Mouse (Mus musculus): ENCODE measurements around the gene Hoxb6. TPM values are rescaled to one million over a fixed set of nuclear protein-coding genes. Genes with fewer than 3 reads are reported as not detected.

Gene Hoxb6
- polyA plus RNA-seq, 1 experiment from 2014 or later = 64.5 TPM

DNA sequence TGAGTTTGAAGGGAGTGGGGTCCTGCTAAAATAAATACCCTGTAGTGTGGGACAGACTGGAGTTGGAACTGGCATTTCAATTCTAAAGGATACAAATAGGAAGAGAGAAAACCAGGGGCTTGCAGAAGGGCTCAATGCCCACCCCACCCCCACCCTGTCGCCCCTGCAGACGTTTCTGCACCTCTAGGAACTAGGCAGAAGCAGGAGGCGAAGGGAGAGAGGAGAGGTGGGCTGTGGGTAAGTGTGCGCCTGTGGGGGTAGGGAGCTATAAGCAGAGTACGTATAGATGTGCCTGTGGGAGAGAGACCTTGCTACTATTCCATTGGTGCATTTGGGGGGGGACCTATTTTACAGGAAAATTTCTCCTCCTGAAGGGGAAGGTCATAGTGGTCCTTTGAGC, 35.5 kb downstream of the Hoxb6 start:
- Histone ChIP-seq H3K9me3 (replicated peaks) (no peaks in the 10 kb centered on the region), H3K27ac (peak overlapping the region; percentile 95), H3K4me3 (peak overlapping the region; percentile 42), H3K36me3 (no peaks in the 10 kb centered on the region), H3K4me1 (no peaks in the 10 kb centered on the region), H3K4me2 (replicated peaks) (peak overlapping the region; percentile 62), H3K27me3 (peaks cover 100% of the 10 kb centered on the region), H3K9ac (peak overlapping the region; percentile 85)
- 3% methylated on average over 5 of the region's 5 CpGs for WGBS
- peak; percentile 64; the same call in 1 of the 2 replicates for ATAC-seq (ENCODE audit: low FRiP score)

- H3K9ac ChIP-seq = peak overlapping the region; percentile 85
- 5% methylated on average over 8 of the region's 8 CpGs for WGBS
- H3K9me3 ChIP-seq (replicated peaks) = no peaks in the 10 kb centered on the region
- H3K4me3 ChIP-seq = peak overlapping the region; percentile 42
- no peaks in the 10 kb centered on the region for H3K36me3 ChIP-seq
- H3K27ac ChIP-seq = peak overlapping the region; percentile 95
- peaks cover 100% of the 10 kb centered on the region for H3K27me3 ChIP-seq
- no peak for ATAC-seq (ENCODE audit: low FRiP score)
- H3K4me2 ChIP-seq (replicated peaks) = peak overlapping the region; percentile 62
- H3K4me1 ChIP-seq = no peaks in the 10 kb centered on the region
These were observed 36.3 kb downstream of the Hoxb6 start for GRCm38 (mm10) chr11:96328605-96329004.

- H3K9me3 ChIP-seq (replicated peaks) = no peaks in the 10 kb centered on the region
- H3K9ac ChIP-seq = peak overlapping the region; percentile 85
- H3K4me3 ChIP-seq = peak overlapping the region; percentile 42
- H3K27me3 ChIP-seq = peaks cover 100% of the 10 kb centered on the region
- peaks cover 4% of the 10 kb centered on the region; the same call in 1 of the 2 replicates for H3K4me1 ChIP-seq
- ATAC-seq (ENCODE audit: low FRiP score) = no peak
- no peaks in the 10 kb centered on the region for H3K36me3 ChIP-seq
- H3K4me2 ChIP-seq (replicated peaks) = peak overlapping the region; percentile 62
- WGBS = under 1% methylated on average over 8 of the region's 8 CpGs
- peak overlapping the region; percentile 95 for H3K27ac ChIP-seq
These were observed 39.8 kb downstream of the Hoxb6 start for GRCm38 (mm10) chr11:96332105-96332504.

- H3K27me3 ChIP-seq = peaks cover 100% of the 10 kb centered on the region
- H3K36me3 ChIP-seq = no peaks in the 10 kb centered on the region
- peaks cover 4% of the 10 kb centered on the region; the same call in 1 of the 2 replicates for H3K4me1 ChIP-seq
- ATAC-seq (ENCODE audit: low FRiP score) = no peak
- peak overlapping the region; percentile 95 for H3K27ac ChIP-seq
- H3K4me2 ChIP-seq (replicated peaks) = peak overlapping the region; percentile 62
- under 1% methylated on average over 34 of the region's 35 CpGs for WGBS
- H3K9me3 ChIP-seq (replicated peaks) = no peaks in the 10 kb centered on the region
- peak overlapping the region; percentile 42 for H3K4me3 ChIP-seq
- peak overlapping the region; percentile 85 for H3K9ac ChIP-seq
These were observed 40.3 kb downstream of the Hoxb6 start for GRCm38 (mm10) chr11:96332618-96333032.

DNA sequence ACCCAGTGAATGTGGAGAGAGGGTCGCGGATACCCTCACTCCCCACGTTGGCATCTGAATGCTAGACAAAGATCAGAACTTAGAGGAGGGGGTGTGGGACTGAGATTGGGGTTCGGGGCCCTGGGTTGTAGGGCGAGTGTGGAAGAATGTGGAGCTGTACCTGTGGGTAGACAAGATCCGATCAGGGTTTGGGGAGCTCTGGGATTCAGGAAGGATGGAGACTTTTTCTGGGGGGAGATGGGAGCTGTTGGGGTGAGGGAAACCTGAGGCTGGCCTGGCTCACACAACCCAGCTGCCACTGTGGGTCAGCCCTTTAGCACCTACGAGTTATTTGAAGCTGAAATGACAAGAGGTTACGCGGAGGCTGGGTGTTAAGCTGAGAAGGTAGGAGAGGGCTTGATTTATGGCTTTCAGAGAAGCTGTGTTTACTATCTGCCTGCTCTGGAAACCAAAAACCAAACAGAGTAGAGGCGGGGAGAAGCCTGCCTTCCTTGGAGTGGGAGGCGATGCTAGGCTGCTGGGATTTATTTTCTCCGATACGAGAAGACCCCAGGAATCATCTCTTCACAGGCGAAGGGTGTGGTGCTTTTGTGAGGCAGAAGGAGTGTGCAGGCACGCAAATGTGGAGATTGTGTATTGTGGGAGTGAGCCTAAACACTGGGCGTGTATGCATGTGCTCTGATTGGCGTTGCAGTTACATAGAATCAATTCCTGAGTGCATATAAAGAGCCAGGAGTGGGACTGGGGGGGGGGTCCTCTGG, 41.1 kb downstream of the Hoxb6 start:
- peaks cover 100% of the 10 kb centered on the region for H3K27me3 ChIP-seq
- no peak for ATAC-seq (ENCODE audit: low FRiP score)
- H3K4me2 ChIP-seq (replicated peaks) = peak overlapping the region; percentile 62
- H3K9me3 ChIP-seq (replicated peaks) = no peaks in the 10 kb centered on the region
- WGBS = 1% methylated on average over 17 of the region's 17 CpGs
- H3K4me1 ChIP-seq = peaks cover 4% of the 10 kb centered on the region; the same call in 1 of the 2 replicates
- H3K36me3 ChIP-seq = no peaks in the 10 kb centered on the region
- H3K27ac ChIP-seq = peak overlapping the region; percentile 95
- H3K4me3 ChIP-seq = peak overlapping the region; percentile 42
- peak overlapping the region; percentile 85 for H3K9ac ChIP-seq

DNA sequence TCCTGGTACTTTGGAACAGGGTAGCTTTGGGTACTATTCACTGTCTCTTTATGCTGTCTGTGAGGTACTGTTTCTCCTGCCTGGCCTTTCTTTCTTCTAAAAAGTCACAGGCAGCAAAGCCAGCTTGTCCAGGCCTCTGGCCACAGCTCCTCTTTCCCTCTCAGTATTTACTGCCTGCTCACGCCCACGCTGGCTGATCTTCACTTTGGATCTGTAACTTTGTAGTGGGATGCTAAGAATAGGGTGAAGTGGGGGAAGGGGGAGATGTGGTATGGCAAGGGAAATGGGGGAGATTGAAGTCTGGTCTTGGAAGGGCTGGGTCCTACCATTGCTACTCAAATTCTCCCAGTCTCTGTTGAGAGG, 41.7 kb downstream of the Hoxb6 start:
- peaks cover 100% of the 10 kb centered on the region for H3K27me3 ChIP-seq
- H3K4me1 ChIP-seq = peaks cover 6% of the 10 kb centered on the region; the same call in 1 of the 2 replicates
- 14% methylated on average over 2 of the region's 2 CpGs for WGBS
- no peak for ATAC-seq (ENCODE audit: low FRiP score)
- peak overlapping the region; percentile 95 for H3K27ac ChIP-seq
- H3K36me3 ChIP-seq = no peaks in the 10 kb centered on the region
- peak overlapping the region; percentile 85 for H3K9ac ChIP-seq
- peak overlapping the region; percentile 62 for H3K4me2 ChIP-seq (replicated peaks)
- H3K4me3 ChIP-seq = peak overlapping the region; percentile 42
- no peaks in the 10 kb centered on the region for H3K9me3 ChIP-seq (replicated peaks)

GRCm38 (mm10) chr11:96334998-96335397, 42.7 kb downstream of the Hoxb6 start:
- no peaks in the 10 kb centered on the region for H3K9me3 ChIP-seq (replicated peaks)
- H3K27ac ChIP-seq = peak overlapping the region; percentile 95
- WGBS = 33% methylated on average over 3 of the region's 3 CpGs
- H3K4me1 ChIP-seq = peaks cover 8% of the 10 kb centered on the region; the same call in 1 of the 2 replicates
- peak overlapping the region; percentile 85 for H3K9ac ChIP-seq
- peaks cover 100% of the 10 kb centered on the region for H3K27me3 ChIP-seq
- peak overlapping the region; percentile 42 for H3K4me3 ChIP-seq
- H3K36me3 ChIP-seq = no peaks in the 10 kb centered on the region
- H3K4me2 ChIP-seq (replicated peaks) = peak overlapping the region; percentile 62
- ATAC-seq (ENCODE audit: low FRiP score) = no peak

DNA sequence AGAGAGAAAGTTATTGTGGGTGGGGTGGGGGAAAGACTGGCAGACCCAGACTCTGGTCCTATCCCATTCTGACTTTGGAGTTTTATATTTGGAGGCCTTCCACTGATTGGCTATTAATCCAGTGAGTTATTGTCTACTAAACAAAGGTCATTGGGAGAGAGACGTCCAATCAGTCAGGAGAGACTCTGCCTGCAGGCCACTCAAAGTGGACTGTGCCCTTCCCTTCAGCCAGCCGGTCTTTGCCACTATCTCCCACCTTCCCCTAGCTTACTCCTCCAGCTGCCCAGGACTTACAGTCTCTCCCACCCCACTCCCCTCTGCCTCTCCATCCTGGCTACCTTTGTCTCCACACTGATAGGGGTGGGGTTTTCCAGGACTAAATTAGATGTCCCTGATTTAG, 44.3 kb downstream of the Hoxb6 start:
- peaks cover 8% of the 10 kb centered on the region; the same call in 1 of the 2 replicates for H3K4me1 ChIP-seq
- peak overlapping the region; percentile 62 for H3K4me2 ChIP-seq (replicated peaks)
- H3K9me3 ChIP-seq (replicated peaks) = no peaks in the 10 kb centered on the region
- WGBS = 4% methylated on average over 2 of the region's 2 CpGs
- H3K27me3 ChIP-seq = peaks cover 100% of the 10 kb centered on the region
- peak overlapping the region; percentile 42 for H3K4me3 ChIP-seq
- H3K36me3 ChIP-seq = no peaks in the 10 kb centered on the region
- 0 out of 2 replicates have a peak, but pooled peaks have one; percentile 33 for ATAC-seq (ENCODE audit: low FRiP score)
- peak overlapping the region; percentile 95 for H3K27ac ChIP-seq
- H3K9ac ChIP-seq = peak overlapping the region; percentile 85

DNA sequence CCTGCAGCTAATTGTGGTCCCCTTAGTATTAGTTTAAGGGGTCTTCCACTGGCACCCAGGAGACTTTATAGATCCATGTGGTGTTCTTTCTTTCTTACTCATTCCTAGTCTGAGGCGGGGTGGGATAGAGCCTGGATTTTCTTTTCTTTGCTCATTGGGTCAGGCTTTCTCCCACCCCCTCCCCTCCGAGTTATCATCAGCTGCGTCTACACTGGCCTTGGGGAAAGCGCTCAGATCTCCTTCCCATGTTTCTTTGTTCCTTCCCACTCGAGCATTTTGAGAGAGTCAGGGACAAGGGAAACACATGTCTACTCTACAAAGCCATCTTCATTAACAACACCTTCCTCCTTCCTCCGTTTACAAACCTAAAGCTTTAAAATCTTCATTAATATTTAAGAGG, 44.8 kb downstream of the Hoxb6 start:
- ATAC-seq (ENCODE audit: low FRiP score) = no peak
- WGBS = 1% methylated on average over 6 of the region's 6 CpGs
- Histone ChIP-seq H3K4me1 (peaks cover 8% of the 10 kb centered on the region; the same call in 1 of the 2 replicates), H3K27me3 (peaks cover 98% of the 10 kb centered on the region), H3K4me2 (replicated peaks) (peak overlapping the region; percentile 62), H3K9me3 (replicated peaks) (no peaks in the 10 kb centered on the region), H3K4me3 (peak overlapping the region; percentile 42), H3K36me3 (no peaks in the 10 kb centered on the region), H3K9ac (peak overlapping the region; percentile 85), H3K27ac (peak overlapping the region; percentile 95)

GRCm38 (mm10) chr11:96338957-96339855, 46.9 kb downstream of the Hoxb6 start:
- Histone ChIP-seq H3K4me1 (peaks cover 10% of the 10 kb centered on the region; the same call in 1 of the 2 replicates), H3K4me3 (peak overlapping the region; percentile 42)

DNA sequence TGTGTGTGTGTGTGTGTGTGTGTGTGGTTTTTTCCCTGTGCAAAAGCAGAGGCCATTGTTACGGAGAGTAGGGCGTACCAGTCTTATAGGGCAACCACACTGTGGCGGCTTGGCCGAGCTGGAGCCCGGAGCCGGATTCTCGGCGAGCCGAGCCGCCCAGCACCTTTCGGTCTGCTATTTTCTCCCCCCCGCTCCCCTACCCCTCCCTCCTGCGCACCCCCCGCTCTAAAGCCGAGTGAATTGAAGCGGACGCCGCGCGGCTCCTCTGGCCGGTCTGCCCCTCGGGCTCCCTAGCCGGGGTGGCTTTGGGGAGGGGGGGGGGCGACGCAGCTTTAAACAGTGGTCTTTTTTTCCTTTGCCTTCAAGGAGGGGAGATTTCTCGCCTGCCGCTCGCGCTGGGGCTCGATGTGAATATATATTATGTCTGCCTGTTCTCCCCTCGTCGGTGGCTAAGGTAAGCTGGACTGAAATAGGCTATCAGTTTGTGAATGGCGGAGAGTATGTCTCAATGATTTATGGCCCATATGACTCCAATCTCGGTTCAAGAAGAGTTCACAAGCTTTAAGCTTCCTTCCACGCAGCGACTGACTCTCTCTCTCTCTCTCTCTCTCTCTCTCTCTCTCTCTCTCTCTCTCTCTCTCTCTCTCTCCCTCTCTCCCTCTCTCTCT, 48.6 kb downstream of the Hoxb6 start:
- Histone ChIP-seq H3K4me2 (replicated peaks) (peak overlapping the region; percentile 62), H3K4me1 (peaks cover 21% of the 10 kb centered on the region), H3K27me3 (peaks cover 94% of the 10 kb centered on the region), H3K4me3 (peak overlapping the region; percentile 42), H3K36me3 (no peaks in the 10 kb centered on the region), H3K9me3 (replicated peaks) (no peaks in the 10 kb centered on the region), H3K27ac (peak overlapping the region; percentile 95), H3K9ac (peak overlapping the region; percentile 85)
- WGBS = 1% methylated on average over 17 of the region's 36 CpGs
- peak; percentile 59 for ATAC-seq (ENCODE audit: low FRiP score)

More at GRCm38 (mm10) chr11:96338957-96339855, 46.9 kb downstream of the Hoxb6 start:
- Histone ChIP-seq H3K4me2 (replicated peaks) (peak overlapping the region; percentile 62), H3K27ac (peak overlapping the region; percentile 95), H3K9ac (peak overlapping the region; percentile 85), H3K36me3 (no peaks in the 10 kb centered on the region), H3K27me3 (peaks cover 95% of the 10 kb centered on the region), H3K9me3 (replicated peaks) (no peaks in the 10 kb centered on the region)
- 14% methylated on average over 7 of the region's 7 CpGs for WGBS
- no peak for ATAC-seq (ENCODE audit: low FRiP score)
